Mouse (Mus musculus) myocyte (in vitro differentiated cells): ENCODE measurements around the gene Tmem209.

Experiments used
- CEBPB ChIP-seq: IDR thresholded peaks from 2 replicates; pipeline ENCODE4 v1.6.1; 2011; ENCODE audit warnings: mild to moderate bottlenecking, moderate library complexity; ENCODE audit not compliant: poor library complexity, insufficient read depth, severe bottlenecking
- E2F4 ChIP-seq: IDR thresholded peaks from one replicate; pipeline ENCODE4 v1.6.1; 2011; ENCODE audit warnings: mild to moderate bottlenecking, control low read depth, moderate library complexity; ENCODE audit not compliant: insufficient read depth
- MAX ChIP-seq: IDR thresholded peaks from one replicate; pipeline ENCODE4 v1.6.1; 2011; ENCODE audit warnings: low read depth, mild to moderate bottlenecking, control low read depth
- MYOD1 ChIP-seq, 3 experiments: IDR thresholded peaks; one replicate each; pipeline ENCODE4 v1.6.1; 2011; ENCODE audit warnings: control low read depth in 2 of 3, low read depth in 2 of 3, mild to moderate bottlenecking in 2 of 3, moderate library complexity in 1 of 3; ENCODE audit not compliant: insufficient read length in 2 of 3, control insufficient read depth in 1 of 3
- POLR2A ChIP-seq: IDR thresholded peaks from one replicate; pipeline ENCODE4 v1.6.1; 2011; ENCODE audit warnings: low read depth, mild to moderate bottlenecking, control low read depth, moderate library complexity; ENCODE audit not compliant: insufficient read length
- REST ChIP-seq: IDR thresholded peaks from one replicate; pipeline ENCODE4 v1.6.1; 2011; ENCODE audit warnings: mild to moderate bottlenecking, control low read depth, moderate library complexity; ENCODE audit not compliant: insufficient read depth, insufficient read length
- SRF ChIP-seq: IDR thresholded peaks from one replicate; pipeline ENCODE4 v1.6.1; 2011; ENCODE audit warnings: low read depth; ENCODE audit not compliant: control insufficient read depth, insufficient read length
- TCF12 ChIP-seq: IDR thresholded peaks from one replicate; pipeline ENCODE4 v1.6.1; 2011; ENCODE audit warnings: mild to moderate bottlenecking, control low read depth; ENCODE audit not compliant: poor library complexity, insufficient read depth, severe bottlenecking
- TCF3 ChIP-seq: IDR thresholded peaks from one replicate; pipeline ENCODE4 v1.6.1; 2011; ENCODE audit warnings: low read depth, control low read depth; ENCODE audit not compliant: insufficient read length
- USF1 ChIP-seq: IDR thresholded peaks from one replicate; pipeline ENCODE4 v1.6.1; 2011; ENCODE audit warnings: low read depth, mild to moderate bottlenecking, control low read depth, moderate library complexity

DNA sequence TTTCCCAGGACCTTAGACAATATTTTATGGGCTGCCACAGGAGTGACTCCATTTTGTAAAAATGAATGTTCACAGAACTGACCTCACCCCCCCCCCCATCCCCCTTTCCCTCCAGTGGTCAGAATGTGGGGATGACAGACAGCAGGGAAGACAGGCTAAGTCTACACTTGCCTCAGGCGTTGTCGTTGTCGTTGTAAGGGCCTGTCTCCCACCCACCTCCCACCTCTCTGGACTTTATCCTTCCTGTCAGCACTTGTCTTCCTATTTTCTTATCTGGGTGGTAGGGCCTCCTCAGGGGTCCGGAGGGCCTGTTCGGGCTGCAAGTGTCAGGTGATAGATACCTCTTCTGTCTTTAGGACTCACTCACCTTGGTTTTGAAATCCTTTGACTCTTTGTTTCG lies 32.7 kb upstream of the Tmem209 start:
- TF ChIP-seq POLR2A (no peak), REST (no peak), MAX (no peak), TCF3 (no peak), SRF (no peak), TCF12 (no peak), E2F4 (no peak), USF1 (no peak), MYOD1 (IDR thresholded peaks at IDR 0.05; ENCODE audit: control insufficient read depth in 1 of 3, insufficient read length in 2 of 3, low read depth in 2 of 3) (no peak), CEBPB (no peak)
